Mouse (Mus musculus) midbrain, postnatal 0 days (tissue): Measurements from ENCODE around the gene Olfr267. TPM values are rescaled to one million over a fixed set of nuclear protein-coding genes. Genes with fewer than 3 reads are reported as not detected.

ENCODE experiments used
- ATAC-seq: fragments of 200-750 bp; cut with Nextera tagmentation; 2 replicates; pipeline ENCODE4 v1.8.0; 2017; ENCODE audit warnings: moderate number of reproducible peaks, mild to moderate bottlenecking, moderate TSS enrichment, moderate library complexity; ENCODE audit not compliant: low FRiP score
- DNase-seq: peaks from one replicate; pipeline ENCODE4 v3.0.0-alpha.2; 2015; ENCODE audit warnings: low spot score
- H3K27ac ChIP-seq: fragments of 300-500 bp; sonication (generic); 2 replicates; pipeline ENCODE4 v1.5.1; 2014; ENCODE audit warnings: low read depth, mild to moderate bottlenecking, low read length, mixed read lengths
- H3K27me3 ChIP-seq: fragments of 300-500 bp; sonication (generic); 2 replicates; pipeline ENCODE4 v1.6.1; 2014; ENCODE audit warnings: low read length, control low read depth, mixed read lengths; ENCODE audit not compliant: insufficient read depth
- H3K36me3 ChIP-seq: fragments of 300-500 bp; sonication (generic); 2 replicates; pipeline ENCODE4 v1.6.1; 2014; ENCODE audit warnings: low read length, control low read depth, mixed read lengths; ENCODE audit not compliant: insufficient read depth
- H3K4me1 ChIP-seq: fragments of 300-500 bp; sonication (generic); 2 replicates; pipeline ENCODE4 v1.6.1; 2014; ENCODE audit warnings: mild to moderate bottlenecking, control low read depth, antibody characterized with exemption, low read length, mixed read lengths; ENCODE audit not compliant: insufficient read depth
- H3K4me2 ChIP-seq: fragments of 300-500 bp; sonication (generic); 2 replicates; pipeline ENCODE4 v1.6.1; 2014; ENCODE audit warnings: low read depth, mild to moderate bottlenecking, low read length, mixed read lengths; ENCODE audit not compliant: poor library complexity, severe bottlenecking
- H3K4me3 ChIP-seq: fragments of 300-500 bp; sonication (generic); 2 replicates; pipeline ENCODE4 v1.5.1; 2014; ENCODE audit warnings: low read depth, mild to moderate bottlenecking, low read length, moderate library complexity
- H3K9ac ChIP-seq: fragments of 300-500 bp; sonication (generic); replicated peaks from 2 replicates; pipeline ENCODE4 v1.6.1; 2014; ENCODE audit warnings: mild to moderate bottlenecking, low read length, moderate library complexity, mixed read lengths; ENCODE audit not compliant: poor library complexity, severe bottlenecking
- H3K9me3 ChIP-seq: fragments of 300-500 bp; sonication (generic); 2 replicates; pipeline ENCODE4 v1.6.1; 2016; ENCODE audit warnings: low read length, control low read depth
- CTCF ChIP-seq: IDR thresholded peaks from 2 replicates; pipeline ENCODE4 v1.5.1; 2016; ENCODE audit warnings: antibody characterized with exemption, mild to moderate bottlenecking
- WGBS: fragments of 180-500 bp; shearing (Covaris S2); extraction: QIAGEN DNeasy Blood & Tissue Kit; methylation state at CpG from one replicate; pipeline ENCODE4 v1.1.7; 2014; 5-methylcytosine and 5-hydroxymethylcytosine counted together
- polyA plus RNA-seq: library from polyadenylated mRNA; unstranded; fragments of >200 nt; fragmentation: Nextera tagmentation; extraction: Ambion mirVana; gene quantifications from 2 replicates; pipeline ENCODE4 v1.2.1, GENCODE M21; 2015
- total RNA-seq: library from RNA; depleted of rRNA; stranded (reverse); fragments of >200 nt; gene quantifications from 2 replicates; pipeline ENCODE4 v1.2.3, GENCODE M21; 2014; rRNA removed

Olfr267 gene
- total and polyA plus RNA-seq, 2 experiments from 2014 or later = not detected

- Histone ChIP-seq H3K27me3 (no peaks in the 10 kb centered on the region), H3K4me1 (no peaks in the 10 kb centered on the region), H3K36me3 (no peaks in the 10 kb centered on the region), H3K27ac (no peak overlapping the region), H3K4me3 (no peak overlapping the region), H3K9me3 (no peaks in the 10 kb centered on the region), H3K9ac (no peak overlapping the region), H3K4me2 (no peak overlapping the region)
- WGBS = 54% methylated on average over 10 of the region's 10 CpGs
- DNase-seq (no peak), ATAC-seq (no peak)
- TF ChIP-seq CTCF = no peak
Measured at GRCm38 (mm10) chr4:58749101-58749500, 38.4 kb downstream of the Olfr267 start.

- no peaks in the 10 kb centered on the region for H3K9me3 ChIP-seq
- DNase-seq (no peak), ATAC-seq (no peak)
- H3K4me3 ChIP-seq = no peak overlapping the region
- 88% methylated on average over 7 of the region's 7 CpGs for WGBS
- H3K4me2 ChIP-seq = no peak overlapping the region
- TF ChIP-seq CTCF = no peak
- no peaks in the 10 kb centered on the region for H3K27me3 ChIP-seq
- H3K4me1 ChIP-seq = no peaks in the 10 kb centered on the region
- H3K36me3 ChIP-seq = no peaks in the 10 kb centered on the region
- no peak overlapping the region for H3K9ac ChIP-seq
- no peak overlapping the region for H3K27ac ChIP-seq
Measured at GRCm38 (mm10) chr4:58745583-58746222, 41.8 kb downstream of the Olfr267 start.

GRCm38 (mm10) chr4:58736867-58737633, 50.5 kb downstream of the Olfr267 start:
- ATAC-seq (no peak), DNase-seq (no peak)
- no peak overlapping the region for H3K4me2 ChIP-seq

More at GRCm38 (mm10) chr4:58736867-58737633, 50.5 kb downstream of the Olfr267 start:
- Histone ChIP-seq H3K9me3 (no peaks in the 10 kb centered on the region), H3K4me3 (no peak overlapping the region), H3K4me1 (no peaks in the 10 kb centered on the region), H3K36me3 (no peaks in the 10 kb centered on the region), H3K27me3 (no peaks in the 10 kb centered on the region), H3K9ac (no peak overlapping the region), H3K27ac (no peak overlapping the region)
- 88% methylated on average over 18 of the region's 18 CpGs for WGBS
- peak; percentile 14; the same call in 1 of the 2 replicates for TF ChIP-seq CTCF

Other genes with a start within 250 kb of the Olfr267 start
- gene Lpar1, start 233.8 kb downstream of the Olfr267 start, total RNA-seq = 17.9 and 19.1 TPM in 2 replicates
- gene Lpar1, start 233.8 kb downstream of the Olfr267 start, polyA plus RNA-seq = 28.7 and 28.8 TPM in 2 replicates
- 64.8 and 77.5 TPM in 2 replicates for gene Ecpas, start 125.0 kb upstream of the Olfr267 start, total RNA-seq
- gene Ecpas, start 125.0 kb upstream of the Olfr267 start, polyA plus RNA-seq = 28.4 and 36.8 TPM in 2 replicates
- gene Zkscan16, start 155.9 kb upstream of the Olfr267 start, total RNA-seq = 4.9 and 7.6 TPM in 2 replicates
- 2.2 and 2.4 TPM in 2 replicates for gene Zkscan16, start 155.9 kb upstream of the Olfr267 start, polyA plus RNA-seq
- gene Ptgr1, start 199.4 kb upstream of the Olfr267 start, total RNA-seq = 1.9 and 3.4 TPM in 2 replicates
- gene Ptgr1, start 199.4 kb upstream of the Olfr267 start, polyA plus RNA-seq = 3.1 and 3.4 TPM in 2 replicates
- 5.4 and 6.7 TPM in 2 replicates for gene Dnajc25, start 207.3 kb upstream of the Olfr267 start, total RNA-seq
- gene Dnajc25, start 207.3 kb upstream of the Olfr267 start, polyA plus RNA-seq = 7.5 and 10.6 TPM in 2 replicates
- gene Gm20503, start 215.5 kb upstream of the Olfr267 start, total RNA-seq = not detected in 2 replicates
- gene Gm20503, start 215.5 kb upstream of the Olfr267 start, polyA plus RNA-seq = 8.2 and 14.1 TPM in 2 replicates
- 121 and 126 TPM in 2 replicates for gene Gng10, start 247.4 kb upstream of the Olfr267 start, total RNA-seq
- 239 TPM in 2 replicates for gene Gng10, start 247.4 kb upstream of the Olfr267 start, polyA plus RNA-seq